Mouse (Mus musculus): ENCODE measurements around the gene Gm16427.
"Not testable (repeated sequence)": the region's sequence is repeated elsewhere in the genome, so short reads cannot be mapped to it uniquely, and the experiment has no call there.

Gm16427 gene

DNA sequence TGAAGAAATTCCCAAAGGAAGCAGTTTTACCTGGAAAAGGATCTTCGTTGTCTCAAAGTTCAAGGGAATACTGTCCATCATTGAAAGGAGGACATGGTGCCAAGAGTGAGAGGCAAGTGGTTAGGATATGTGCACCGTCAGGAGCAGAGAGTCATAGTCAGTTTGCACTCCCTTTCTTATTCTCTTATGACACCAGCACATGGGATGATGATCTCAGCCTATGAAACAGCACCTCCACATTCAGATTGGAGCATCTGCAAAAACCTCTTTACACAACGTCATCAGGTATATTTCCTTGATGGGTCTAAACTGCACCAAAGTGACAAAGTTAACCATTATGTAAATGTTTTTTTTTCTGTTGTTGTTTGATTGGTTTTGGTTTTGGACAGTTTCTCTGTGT is at the start of gene Gm16427:
Gm16427 (minus strand) TSS at position 101 of the 400 bp plus-strand sequence.
- DNase-seq (ENCODE audit: low spot score in 2 of 2) = not testable (repeated sequence)
